In the genomic region with DNA sequence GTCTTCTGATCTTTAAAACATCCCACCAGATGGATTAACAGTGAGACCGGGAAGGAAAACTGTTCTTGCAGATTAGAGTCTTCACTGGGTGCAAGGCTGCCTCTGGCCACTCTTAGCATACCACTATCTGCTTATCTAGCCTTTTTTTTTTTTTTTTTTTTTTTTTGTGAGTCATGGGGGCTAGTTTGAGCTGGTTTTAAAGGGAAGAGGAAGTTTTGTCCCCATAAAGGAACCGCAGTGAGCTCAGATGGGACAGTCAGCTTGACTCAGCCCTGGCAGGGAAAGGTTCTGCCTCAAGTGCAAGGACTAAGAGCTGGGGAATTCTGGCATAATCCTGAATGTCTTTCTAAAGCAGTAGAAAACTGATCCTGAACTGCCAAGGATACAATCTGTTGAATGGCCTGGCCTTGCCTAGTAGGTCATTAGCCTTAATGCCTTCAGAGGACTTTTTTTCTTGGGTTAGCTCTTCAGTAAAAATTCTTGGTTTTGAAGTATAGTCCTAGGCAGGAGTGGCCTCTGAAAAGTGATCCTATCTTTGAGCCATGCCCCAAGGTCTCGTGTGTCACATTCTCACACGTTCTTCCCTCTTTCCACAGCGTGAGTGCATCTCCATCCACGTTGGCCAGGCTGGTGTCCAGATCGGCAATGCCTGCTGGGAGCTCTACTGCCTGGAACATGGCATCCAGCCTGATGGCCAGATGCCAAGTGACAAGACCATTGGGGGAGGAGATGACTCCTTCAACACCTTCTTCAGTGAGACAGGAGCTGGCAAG, we compare ENCODE assay signal across 11 mouse cellular contexts. TPM values are rescaled to one million over a fixed set of nuclear protein-coding genes. Genes with fewer than 3 reads are reported as not detected.
DNase-seq lines count a peak whose midpoint lies in the region; ATAC-seq and TF ChIP-seq lines count a peak whose summit lies in the region.
"Had no signal": no experiment of that assay in that cellular context is flagged by ENCODE, and none has a peak within 500 bp of the region (broad histone marks: within the 10 kb centered on the region; RNA-seq: fewer than 3 reads in every experiment).

No protein-coding gene starts in this region.

- TF ChIP-seq RAD21 in MEL (IDR thresholded peaks at IDR 0.05; ENCODE audit: low read depth, low read length): no peak

- peaks cover 58% of the 10 kb centered on the region for H3K4me1 ChIP-seq in kidney, embryonic 15.5 days
- peaks cover 4 to 18% of the 10 kb centered on the region in 2 experiments; a peak in 3 of 4 replicates for H3K4me1 ChIP-seq in MEL (ENCODE audit: control insufficient read depth in 1 of 2, insufficient read depth in 2 of 2, low read length in 2 of 2)
- peaks cover 55% of the 10 kb centered on the region for H3K4me1 ChIP-seq in liver, embryonic 15.5 days (replicated peaks)
- H3K4me1 ChIP-seq in forebrain, embryonic 15.5 days: peaks cover 24% of the 10 kb centered on the region

- TF ChIP-seq POLR2A in MEL (IDR thresholded peaks at IDR 0.05; ENCODE audit: control insufficient read depth in 1 of 2, insufficient read depth in 1 of 2, low read depth in 1 of 2, low read length in 2 of 2, poor library complexity in 1 of 2): peak in 1 of 2 experiments; percentile 54; a peak in 2 of 4 replicates

- peak; percentile 92 to 97 for TF ChIP-seq EP300 in MEL (IDR thresholded peaks at IDR 0.05; ENCODE audit: low read depth in 1 of 2, low read length in 2 of 2)

- H3K4me3 ChIP-seq in kidney, embryonic 15.5 days (replicated peaks): peak overlapping the region; percentile 79; the same call in 1 of the 2 replicates
- H3K4me3 ChIP-seq in MEL (ENCODE audit: control insufficient read depth in 1 of 2, insufficient read depth in 1 of 2, low read depth in 2 of 2, low read length in 2 of 2): peak overlapping the region; percentile 0 to 75; a peak in 3 of 4 replicates
- H3K4me3 ChIP-seq in liver, embryonic 15.5 days (replicated peaks): peak overlapping the region; percentile 91
- no peak overlapping the region for H3K4me3 ChIP-seq in forebrain, embryonic 15.5 days

- H3K79me2 ChIP-seq in MEL (ENCODE audit: control insufficient read depth, insufficient read depth, low read length, poor library complexity): peaks cover 33% of the 10 kb centered on the region

- no peak for TF ChIP-seq CTCF in MEL (IDR thresholded peaks at IDR 0.05 in 2 of 3, conservative IDR thresholded peaks at IDR 0.05 in 1 of 3; ENCODE audit: control insufficient read depth in 1 of 3, insufficient read depth in 1 of 3, low read depth in 2 of 3, low read length in 3 of 3, poor library complexity in 1 of 3, severe bottlenecking in 1 of 3)

- no peaks in the 10 kb centered on the region for H3K27me3 ChIP-seq in kidney, embryonic 15.5 days
- no peaks in the 10 kb centered on the region for H3K27me3 ChIP-seq in MEL (ENCODE audit: control insufficient read depth in 1 of 2, insufficient read depth in 2 of 2, low read length in 2 of 2)
- no peaks in the 10 kb centered on the region for H3K27me3 ChIP-seq in liver, embryonic 15.5 days
- no peaks in the 10 kb centered on the region for H3K27me3 ChIP-seq in forebrain, embryonic 15.5 days

- H3K36me3 ChIP-seq in kidney, embryonic 15.5 days: peaks cover 35% of the 10 kb centered on the region
- peaks cover 19 to 20% of the 10 kb centered on the region in 2 experiments for H3K36me3 ChIP-seq in MEL (ENCODE audit: control insufficient read depth in 1 of 2, insufficient read depth in 2 of 2, low read length in 2 of 2)
- H3K36me3 ChIP-seq in liver, embryonic 15.5 days (replicated peaks): peaks cover 58% of the 10 kb centered on the region
- H3K36me3 ChIP-seq in forebrain, embryonic 15.5 days: no peaks in the 10 kb centered on the region

- no peaks in the 10 kb centered on the region for H3K9me3 ChIP-seq in kidney, embryonic 15.5 days (replicated peaks)
- no peaks in the 10 kb centered on the region for H3K9me3 ChIP-seq in MEL (replicated peaks; ENCODE audit: insufficient read depth, low read length)
- no peaks in the 10 kb centered on the region for H3K9me3 ChIP-seq in liver, embryonic 15.5 days (replicated peaks)
- H3K9me3 ChIP-seq in forebrain, embryonic 15.5 days: no peaks in the 10 kb centered on the region
- H3K9me3 ChIP-seq: forebrain, embryonic 10.5 days had no signal

- H3K27ac ChIP-seq in kidney, embryonic 15.5 days: peak overlapping the region; percentile 62
- H3K27ac ChIP-seq in MEL (ENCODE audit: control insufficient read depth, low read depth, low read length): peak overlapping the region; percentile 84
- peak overlapping the region; percentile 99 for H3K27ac ChIP-seq in liver, embryonic 15.5 days (replicated peaks)
- no peak overlapping the region for H3K27ac ChIP-seq in forebrain, embryonic 15.5 days (replicated peaks)

- 83% methylated on average over 7 of the region's 7 CpGs for WGBS in kidney, embryonic 15.5 days
- 54% methylated on average over 7 of the region's 7 CpGs for WGBS in liver, embryonic 15.5 days (ENCODE audit: insufficient replicate concordance)
- WGBS in forebrain, embryonic 15.5 days: 86% methylated on average over 7 of the region's 7 CpGs

- no peak for DNase-seq in kidney, adult 18-20 months
- DNase-seq in MEL (ENCODE audit: low read depth, low spot score): peak; percentile 94
- DNase-seq in adrenal gland, postnatal 36 days: peak; percentile 71 to 72
- DNase-seq in T-cell, adult 2 months (ENCODE audit: low spot score): no peak
- no peak for DNase-seq in gastrocnemius, adult 8-10 months (ENCODE audit: low spot score in 2 of 2)
- DNase-seq: kidney, adult 9 months had no signal

- no peak for ATAC-seq in kidney, embryonic 15.5 days (replicated peaks; ENCODE audit: low FRiP score)
- no peak for ATAC-seq in liver, embryonic 15.5 days (ENCODE audit: insufficient read depth)
- no peak for ATAC-seq in forebrain, embryonic 15.5 days (replicated peaks)

- no peak overlapping the region for H3K9ac ChIP-seq in kidney, embryonic 15.5 days
- peak overlapping the region; percentile 80 for H3K9ac ChIP-seq in MEL (ENCODE audit: control insufficient read depth, low read depth, low read length, poor library complexity, severe bottlenecking)
- H3K9ac ChIP-seq in liver, embryonic 15.5 days: 0 out of 2 replicates have a peak overlapping the region, but pooled peaks have one; percentile 95
- H3K9ac ChIP-seq in forebrain, embryonic 15.5 days (replicated peaks): no peak overlapping the region

- peak overlapping the region; percentile 91 for H3K4me2 ChIP-seq in kidney, embryonic 15.5 days
- peak overlapping the region; percentile 81 for H3K4me2 ChIP-seq in liver, embryonic 15.5 days
- no peak overlapping the region for H3K4me2 ChIP-seq in forebrain, embryonic 15.5 days (replicated peaks)

RNA-seq across cellular contexts. Expression of gene Tuba1c, which starts 4.0 kb away (rescaled TPM):
- polyA plus RNA-seq in kidney, embryonic 15.5 days (2015; fragmentation: Nextera tagmentation; extraction: Ambion mirVana): 180 and 185 TPM in 2 replicates
- total RNA-seq in MEL (2012; rRNA removed): 163 and 201 TPM in 2 replicates
- 100 to 1,000 TPM in 1 of 2 experiments, not detected in 1; 129 TPM for polyA plus RNA-seq in MEL (2012; ENCODE audit: insufficient read depth in 1 of 2, insufficient read length in 2 of 2, low read depth in 1 of 2, low replicate concordance in 2 of 2, missing spikeins in 1 of 2)
- total RNA-seq in adrenal gland, postnatal 36 days (2021): 100 to 1,000 TPM; 272 to 276 TPM
- polyA plus RNA-seq in liver, embryonic 15.5 days (2015; fragmentation: Nextera tagmentation; extraction: Ambion mirVana): 271 and 291 TPM in 2 replicates
- 45.7 and 53.5 TPM in 2 replicates for polyA plus RNA-seq in forebrain, embryonic 15.5 days (2015; fragmentation: Nextera tagmentation; extraction: Ambion mirVana)
- total RNA-seq in gastrocnemius, adult 8-10 months (2022): 1 to 10 TPM; 5.7 to 7.8 (median 6.8) TPM

RNA-seq across cellular contexts. Expression of gene Prph, which starts 21.3 kb away (rescaled TPM):
- 5.9 and 12.6 TPM in 2 replicates for polyA plus RNA-seq in kidney, embryonic 15.5 days (2015; fragmentation: Nextera tagmentation; extraction: Ambion mirVana)
- not detected in 2 replicates for total RNA-seq in MEL (2012; rRNA removed)
- not detected for polyA plus RNA-seq in MEL (2012; ENCODE audit: insufficient read depth in 1 of 2, insufficient read length in 2 of 2, low read depth in 1 of 2, low replicate concordance in 2 of 2, missing spikeins in 1 of 2)
- 1 to 10 TPM; 1.3 to 3.4 TPM for total RNA-seq in adrenal gland, postnatal 36 days (2021)
- 0.83 and 1.2 TPM in 2 replicates for polyA plus RNA-seq in liver, embryonic 15.5 days (2015; fragmentation: Nextera tagmentation; extraction: Ambion mirVana)
- polyA plus RNA-seq in forebrain, embryonic 15.5 days (2015; fragmentation: Nextera tagmentation; extraction: Ambion mirVana): 0.97 and 1.3 TPM in 2 replicates
- total RNA-seq in gastrocnemius, adult 8-10 months (2022): under 1 TPM in 3 of 4 experiments, not detected in 1; 0.31 to 0.58 (median 0.35) TPM
- total RNA-seq: megakaryocyte-erythroid progenitor cell, adult 5-6 weeks had no signal

RNA-seq across cellular contexts. Expression of gene Troap, which starts 40.7 kb away (rescaled TPM):
- 33.8 and 39.4 TPM in 2 replicates for polyA plus RNA-seq in kidney, embryonic 15.5 days (2015; fragmentation: Nextera tagmentation; extraction: Ambion mirVana)
- 24.3 and 25.8 TPM in 2 replicates for total RNA-seq in MEL (2012; rRNA removed)
- 10 to 100 TPM in 1 of 2 experiments, not detected in 1; 70.2 TPM for polyA plus RNA-seq in MEL (2012; ENCODE audit: insufficient read depth in 1 of 2, insufficient read length in 2 of 2, low read depth in 1 of 2, low replicate concordance in 2 of 2, missing spikeins in 1 of 2)
- 1 to 10 TPM; 1.1 to 1.6 TPM for total RNA-seq in adrenal gland, postnatal 36 days (2021)
- polyA plus RNA-seq in liver, embryonic 15.5 days (2015; fragmentation: Nextera tagmentation; extraction: Ambion mirVana): 14.6 and 15.9 TPM in 2 replicates
- 19.8 and 24.8 TPM in 2 replicates for polyA plus RNA-seq in forebrain, embryonic 15.5 days (2015; fragmentation: Nextera tagmentation; extraction: Ambion mirVana)
- not detected for total RNA-seq in gastrocnemius, adult 8-10 months (2022)

RNA-seq across cellular contexts. Expression of gene C1ql4, which starts 53.9 kb away (rescaled TPM):
- polyA plus RNA-seq in kidney, embryonic 15.5 days (2015; fragmentation: Nextera tagmentation; extraction: Ambion mirVana): 0.72 and 1.1 TPM in 2 replicates
- total RNA-seq in MEL (2012; rRNA removed): 0.15 TPM in 1 of 2 replicates, not detected in the other
- polyA plus RNA-seq in MEL (2012; ENCODE audit: insufficient read depth in 1 of 2, insufficient read length in 2 of 2, low read depth in 1 of 2, low replicate concordance in 2 of 2, missing spikeins in 1 of 2): under 1 TPM in 1 of 2 experiments, not detected in 1; 0.08 TPM
- total RNA-seq in adrenal gland, postnatal 36 days (2021): not detected
- polyA plus RNA-seq in liver, embryonic 15.5 days (2015; fragmentation: Nextera tagmentation; extraction: Ambion mirVana): not detected in 2 replicates
- 0.28 and 0.33 TPM in 2 replicates for polyA plus RNA-seq in forebrain, embryonic 15.5 days (2015; fragmentation: Nextera tagmentation; extraction: Ambion mirVana)
- total RNA-seq in gastrocnemius, adult 8-10 months (2022): not detected
- total RNA-seq: megakaryocyte-erythroid progenitor cell, adult 5-6 weeks had no signal

RNA-seq across cellular contexts. Expression of gene Dnajc22, which starts 59.3 kb away (rescaled TPM):
- polyA plus RNA-seq in kidney, embryonic 15.5 days (2015; fragmentation: Nextera tagmentation; extraction: Ambion mirVana): 8.6 and 8.8 TPM in 2 replicates
- total RNA-seq in MEL (2012; rRNA removed): 3.2 TPM in 2 replicates
- polyA plus RNA-seq in MEL (2012; ENCODE audit: insufficient read depth in 1 of 2, insufficient read length in 2 of 2, low read depth in 1 of 2, low replicate concordance in 2 of 2, missing spikeins in 1 of 2): 1 to 10 TPM in 1 of 2 experiments, not detected in 1; 5.3 TPM
- 1 to 10 TPM; 1.6 to 3.4 TPM for total RNA-seq in adrenal gland, postnatal 36 days (2021)
- polyA plus RNA-seq in liver, embryonic 15.5 days (2015; fragmentation: Nextera tagmentation; extraction: Ambion mirVana): 18.1 and 21.5 TPM in 2 replicates
- polyA plus RNA-seq in forebrain, embryonic 15.5 days (2015; fragmentation: Nextera tagmentation; extraction: Ambion mirVana): 0.46 and 0.53 TPM in 2 replicates
- total RNA-seq in gastrocnemius, adult 8-10 months (2022): under 1 TPM in 1 of 4 experiments, not detected in 3; 0.24 TPM
- total RNA-seq: megakaryocyte-erythroid progenitor cell, adult 5-6 weeks had no signal

Comparison
In these comparisons a context has a peak if more than half of its experiments do, and no peak if none do; other contexts are left out.
1. H3K9ac ChIP-seq: peak in MEL (single experiment) and liver, embryonic 15.5 days (single experiment); none in kidney, embryonic 15.5 days (single experiment) and forebrain, embryonic 15.5 days (single experiment).
2. DNase-seq: peak in MEL (single experiment) and adrenal gland, postnatal 36 days (2 of 2); none in kidney, adult 18-20 months (single experiment), T-cell, adult 2 months (single experiment) and gastrocnemius, adult 8-10 months (0 of 2).